Mouse (Mus musculus): ENCODE data around the gene Col7a1.

DNA sequence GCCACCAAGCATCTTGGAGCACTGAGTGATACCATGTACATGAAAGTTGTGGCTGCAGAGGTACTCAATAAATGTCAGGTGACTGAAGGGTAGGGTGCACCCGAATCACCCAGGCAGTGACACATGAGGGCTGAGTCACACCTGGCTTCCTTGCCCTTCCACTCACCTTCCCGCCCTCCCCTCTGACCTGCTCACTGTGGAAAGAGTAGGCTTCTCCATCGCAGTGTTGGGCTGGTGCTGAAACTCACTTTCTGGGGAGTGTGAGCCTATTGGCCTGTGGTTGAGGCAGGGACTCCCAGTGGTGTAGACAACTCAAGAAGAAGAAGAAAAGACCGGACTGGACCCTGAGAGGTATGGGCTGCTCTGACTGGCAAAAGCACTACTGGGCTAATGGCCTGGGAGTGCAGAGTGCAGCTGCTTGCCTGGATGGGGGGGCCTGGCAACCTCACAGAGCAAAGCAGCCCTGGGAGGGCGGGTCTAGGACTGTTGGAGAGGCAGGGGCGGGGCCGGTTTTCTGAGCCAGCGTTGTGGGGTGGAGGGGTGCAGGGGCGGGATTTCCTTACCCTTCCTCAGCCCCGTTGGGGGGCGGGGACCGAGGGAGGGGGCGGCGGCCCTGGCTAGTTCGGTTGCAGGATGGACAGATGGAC is 34.4 kb downstream of the Col7a1 start:
- TF ChIP-seq CTCF (IDR thresholded peaks at IDR 0.05; ENCODE audit: low read depth) (no peak), EP300 (IDR thresholded peaks at IDR 0.05; ENCODE audit: low read depth) (no peak)
